In the genomic region with DNA sequence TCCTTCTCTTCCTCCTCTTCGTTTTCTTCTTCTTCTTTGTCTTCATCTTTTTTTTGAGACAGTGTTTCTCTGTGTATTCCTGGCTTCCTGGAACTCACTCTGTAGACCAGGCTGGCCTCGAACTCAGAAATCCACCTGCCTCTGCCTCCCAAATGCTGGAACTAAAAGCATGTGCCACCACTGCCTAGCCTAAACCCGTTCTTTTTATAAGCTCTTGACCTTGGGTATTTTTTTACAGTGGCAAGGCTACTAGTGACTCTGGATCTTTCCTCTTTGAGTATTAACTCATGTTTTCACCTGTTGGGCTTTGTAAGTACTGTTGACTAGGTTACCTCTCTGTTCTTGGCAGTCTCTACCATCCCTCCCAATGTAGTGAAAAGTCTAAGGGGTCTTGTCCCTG, we compare ENCODE assay signal across 16 mouse cellular contexts.
"Had no signal": no experiment of that assay in that cellular context is flagged by ENCODE, and none has a peak within 500 bp of the region (broad histone marks: within the 10 kb centered on the region; RNA-seq: fewer than 3 reads in every experiment).

No protein-coding gene starts in this region.

- H3K36me3 ChIP-seq: kidney, embryonic 15.5 days; lung, embryonic 15.5 days; midbrain, embryonic 13.5 days; neural tube, embryonic 13.5 days had no signal

- H3K4me3 ChIP-seq: kidney, embryonic 15.5 days; lung, embryonic 15.5 days; midbrain, embryonic 13.5 days; myocyte; neural tube, embryonic 13.5 days had no signal

- H3K27ac ChIP-seq: kidney, embryonic 15.5 days; liver, embryonic 14.5 days; lung, embryonic 15.5 days; midbrain, embryonic 13.5 days; neural tube, embryonic 13.5 days had no signal

- DNase-seq: kidney, adult 8-10 months; kidney, postnatal 10 days; kidney, postnatal 4 days; lung, adult 18-20 months; lung, postnatal 10 days; lung, postnatal 36 days; retina, postnatal 1 day; right cerebral cortex, postnatal 4 days; thymus, postnatal 14 days; thymus, postnatal 4 days had no signal

- H3K27me3 ChIP-seq: kidney, embryonic 15.5 days; lung, embryonic 15.5 days; midbrain, embryonic 13.5 days; neural tube, embryonic 13.5 days had no signal
